Mouse (Mus musculus): ENCODE measurements at regions not wholly inside any gene's neighbourhood (a gene's known extent, or its start where the extent isn't known, plus 50 kb on each side); places are given as distances from the start of the nearest gene placed in this dataset.

- TF ChIP-seq ZC3H11A (IDR thresholded peaks at IDR 0.05; ENCODE audit: borderline replicate concordance, low read depth, low read length) = no peak
- TF ChIP-seq HCFC1 (IDR thresholded peaks at IDR 0.05; ENCODE audit: borderline replicate concordance, insufficient read depth, low read length) = no peak
- TF ChIP-seq CHD2 (IDR thresholded peaks at IDR 0.05; ENCODE audit: low read depth, low read length) = no peak
- no peak for TF ChIP-seq ZNF384 (IDR thresholded peaks at IDR 0.05; ENCODE audit: low read depth, low read length)
- TF ChIP-seq MAFK (IDR thresholded peaks at IDR 0.05; ENCODE audit: insufficient read depth, low read depth, low read length) = no peak
- Histone ChIP-seq H3K9ac (ENCODE audit: insufficient read depth, low read depth, low read length, poor library complexity, severe bottlenecking) (no peak overlapping the region), H3K27ac (ENCODE audit: insufficient read depth, low read depth, low read length, poor library complexity, severe bottlenecking) (no peak overlapping the region), H3K4me3 (ENCODE audit: insufficient read depth in 1 of 2, low read depth in 1 of 2, low read length in 2 of 2, poor library complexity in 1 of 2, severe bottlenecking in 1 of 2) (no peak overlapping the region), H3K36me3 (ENCODE audit: control insufficient read depth, insufficient read depth, low read length, poor library complexity, severe bottlenecking) (no peaks in the 10 kb centered on the region), H3K4me1 (ENCODE audit: control insufficient read depth in 2 of 2, insufficient read depth in 2 of 2, low read length in 2 of 2, poor library complexity in 1 of 2) (no peaks in the 10 kb centered on the region), H3K9me3 (ENCODE audit: control insufficient read depth, insufficient read depth, low read depth, low read length) (no peaks in the 10 kb centered on the region)
- in situ Hi-C loops (cut with MboI; ENCODE audit: low sequenced_read_pairs in 2 of 2, unreplicated experiment in 2 of 2) = no loop called here
- DNase-seq (ENCODE audit: low read depth, low spot score) = no peak
Measured at GRCm38 (mm10) chr1:35535470-35535869, 532.7 kb upstream of the Hs6st1 start.

DNA sequence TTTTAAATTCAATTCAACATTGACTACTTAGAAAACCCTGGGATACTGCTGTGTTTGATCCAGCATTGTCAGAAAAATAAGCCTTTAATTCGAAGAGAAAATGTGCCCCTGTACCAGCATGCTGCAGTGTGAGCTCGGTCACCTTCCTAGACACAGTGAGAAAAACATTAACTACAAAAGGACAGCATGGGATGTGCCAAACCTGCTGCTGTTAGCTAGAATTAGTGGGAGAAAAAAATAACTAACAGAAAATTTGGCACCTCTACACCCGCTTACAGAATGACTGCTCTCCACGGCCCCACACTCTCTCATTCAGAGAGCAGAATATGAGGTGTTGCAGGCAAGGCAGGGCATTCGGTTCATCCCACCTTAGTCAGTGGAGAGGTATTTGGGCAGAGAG lies 531.9 kb upstream of the Hs6st1 start:
- H3K27ac ChIP-seq (ENCODE audit: insufficient read depth, low read depth, low read length, poor library complexity, severe bottlenecking) = no peak overlapping the region
- no peaks in the 10 kb centered on the region for H3K9me3 ChIP-seq (ENCODE audit: control insufficient read depth, insufficient read depth, low read depth, low read length)
- DNase-seq (ENCODE audit: low read depth, low spot score) = no peak
- in situ Hi-C loops (cut with MboI; ENCODE audit: low sequenced_read_pairs in 2 of 2, unreplicated experiment in 2 of 2) = no loop called here
- no peaks in the 10 kb centered on the region for H3K4me1 ChIP-seq (ENCODE audit: control insufficient read depth in 2 of 2, insufficient read depth in 2 of 2, low read length in 2 of 2, poor library complexity in 1 of 2)
- TF ChIP-seq HCFC1 (IDR thresholded peaks at IDR 0.05; ENCODE audit: borderline replicate concordance, insufficient read depth, low read length) = no peak
- no peak for TF ChIP-seq MAFK (IDR thresholded peaks at IDR 0.05; ENCODE audit: insufficient read depth, low read depth, low read length)
- no peak for TF ChIP-seq CHD2 (IDR thresholded peaks at IDR 0.05; ENCODE audit: low read depth, low read length)
- TF ChIP-seq ZNF384 (IDR thresholded peaks at IDR 0.05; ENCODE audit: low read depth, low read length) = no peak
- TF ChIP-seq ZC3H11A (IDR thresholded peaks at IDR 0.05; ENCODE audit: borderline replicate concordance, low read depth, low read length) = no peak
- H3K4me3 ChIP-seq (ENCODE audit: insufficient read depth in 1 of 2, low read depth in 1 of 2, low read length in 2 of 2, poor library complexity in 1 of 2, severe bottlenecking in 1 of 2) = no peak overlapping the region
- H3K36me3 ChIP-seq (ENCODE audit: control insufficient read depth, insufficient read depth, low read length, poor library complexity, severe bottlenecking) = no peaks in the 10 kb centered on the region
- no peak overlapping the region for H3K9ac ChIP-seq (ENCODE audit: insufficient read depth, low read depth, low read length, poor library complexity, severe bottlenecking)

GRCm38 (mm10) chr1:35548845-35549244 lies 519.4 kb upstream of the Hs6st1 start:
- no peak for DNase-seq (ENCODE audit: low read depth, low spot score)
- H3K4me1 ChIP-seq (ENCODE audit: control insufficient read depth in 2 of 2, insufficient read depth in 2 of 2, low read length in 2 of 2, poor library complexity in 1 of 2) = no peaks in the 10 kb centered on the region
- in situ Hi-C loops (cut with MboI; ENCODE audit: low sequenced_read_pairs in 2 of 2, unreplicated experiment in 2 of 2) = no loop called here
- no peak for TF ChIP-seq ZNF384 (IDR thresholded peaks at IDR 0.05; ENCODE audit: low read depth, low read length)
- TF ChIP-seq ZC3H11A (IDR thresholded peaks at IDR 0.05; ENCODE audit: borderline replicate concordance, low read depth, low read length) = no peak
- TF ChIP-seq MAFK (IDR thresholded peaks at IDR 0.05; ENCODE audit: insufficient read depth, low read depth, low read length) = no peak
- TF ChIP-seq CHD2 (IDR thresholded peaks at IDR 0.05; ENCODE audit: low read depth, low read length) = no peak
- no peak for TF ChIP-seq HCFC1 (IDR thresholded peaks at IDR 0.05; ENCODE audit: borderline replicate concordance, insufficient read depth, low read length)
- H3K9ac ChIP-seq (ENCODE audit: insufficient read depth, low read depth, low read length, poor library complexity, severe bottlenecking) = no peak overlapping the region
- no peaks in the 10 kb centered on the region for H3K9me3 ChIP-seq (ENCODE audit: control insufficient read depth, insufficient read depth, low read depth, low read length)
- no peak overlapping the region for H3K27ac ChIP-seq (ENCODE audit: insufficient read depth, low read depth, low read length, poor library complexity, severe bottlenecking)
- H3K36me3 ChIP-seq (ENCODE audit: control insufficient read depth, insufficient read depth, low read length, poor library complexity, severe bottlenecking) = no peaks in the 10 kb centered on the region
- no peak overlapping the region for H3K4me3 ChIP-seq (ENCODE audit: insufficient read depth in 1 of 2, low read depth in 1 of 2, low read length in 2 of 2, poor library complexity in 1 of 2, severe bottlenecking in 1 of 2)

DNA sequence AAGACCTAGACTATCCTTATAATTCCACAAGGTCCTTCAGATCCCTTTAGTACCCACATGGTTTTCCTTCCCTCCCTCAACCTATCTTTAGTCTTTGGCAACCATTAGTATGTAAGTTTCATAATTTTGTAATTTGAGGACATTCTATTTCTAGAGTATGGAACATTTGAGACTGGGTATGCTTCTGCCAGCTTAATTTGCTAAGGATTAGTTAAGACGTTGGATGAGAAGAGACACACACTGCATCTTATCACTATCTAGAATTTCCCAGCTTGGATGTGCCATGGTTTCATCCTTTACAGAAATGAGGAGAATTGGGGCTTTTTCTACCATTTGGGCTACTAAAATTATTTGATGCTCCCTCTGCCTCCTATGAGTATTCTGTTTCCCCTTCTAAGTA lies 516.7 kb upstream of the Hs6st1 start:
- Histone ChIP-seq H3K4me3 (ENCODE audit: insufficient read depth in 1 of 2, low read depth in 1 of 2, low read length in 2 of 2, poor library complexity in 1 of 2, severe bottlenecking in 1 of 2) (no peak overlapping the region), H3K4me1 (ENCODE audit: control insufficient read depth in 2 of 2, insufficient read depth in 2 of 2, low read length in 2 of 2, poor library complexity in 1 of 2) (no peaks in the 10 kb centered on the region), H3K27ac (ENCODE audit: insufficient read depth, low read depth, low read length, poor library complexity, severe bottlenecking) (no peak overlapping the region), H3K9ac (ENCODE audit: insufficient read depth, low read depth, low read length, poor library complexity, severe bottlenecking) (no peak overlapping the region), H3K9me3 (ENCODE audit: control insufficient read depth, insufficient read depth, low read depth, low read length) (no peaks in the 10 kb centered on the region), H3K36me3 (ENCODE audit: control insufficient read depth, insufficient read depth, low read length, poor library complexity, severe bottlenecking) (no peaks in the 10 kb centered on the region)
- TF ChIP-seq ZC3H11A (IDR thresholded peaks at IDR 0.05; ENCODE audit: borderline replicate concordance, low read depth, low read length) (no peak), CHD2 (IDR thresholded peaks at IDR 0.05; ENCODE audit: low read depth, low read length) (no peak), MAFK (IDR thresholded peaks at IDR 0.05; ENCODE audit: insufficient read depth, low read depth, low read length) (no peak), HCFC1 (IDR thresholded peaks at IDR 0.05; ENCODE audit: borderline replicate concordance, insufficient read depth, low read length) (no peak), ZNF384 (IDR thresholded peaks at IDR 0.05; ENCODE audit: low read depth, low read length) (no peak)
- no peak for DNase-seq (ENCODE audit: low read depth, low spot score)
- in situ Hi-C loops (cut with MboI; ENCODE audit: low sequenced_read_pairs in 2 of 2, unreplicated experiment in 2 of 2) = no loop called here

GRCm38 (mm10) chr1:35562786-35563185 lies 505.4 kb upstream of the Hs6st1 start:
- no peak overlapping the region for H3K27ac ChIP-seq (ENCODE audit: insufficient read depth, low read depth, low read length, poor library complexity, severe bottlenecking)
- no peak for DNase-seq (ENCODE audit: low read depth, low spot score)
- TF ChIP-seq ZC3H11A (IDR thresholded peaks at IDR 0.05; ENCODE audit: borderline replicate concordance, low read depth, low read length) (no peak), HCFC1 (IDR thresholded peaks at IDR 0.05; ENCODE audit: borderline replicate concordance, insufficient read depth, low read length) (no peak), CHD2 (IDR thresholded peaks at IDR 0.05; ENCODE audit: low read depth, low read length) (no peak), MAFK (IDR thresholded peaks at IDR 0.05; ENCODE audit: insufficient read depth, low read depth, low read length) (no peak), ZNF384 (IDR thresholded peaks at IDR 0.05; ENCODE audit: low read depth, low read length) (no peak)
- H3K4me1 ChIP-seq (ENCODE audit: control insufficient read depth in 2 of 2, insufficient read depth in 2 of 2, low read length in 2 of 2, poor library complexity in 1 of 2) = no peaks in the 10 kb centered on the region
- in situ Hi-C loops (cut with MboI; ENCODE audit: low sequenced_read_pairs in 2 of 2, unreplicated experiment in 2 of 2) = no loop called here
- H3K9ac ChIP-seq (ENCODE audit: insufficient read depth, low read depth, low read length, poor library complexity, severe bottlenecking) = no peak overlapping the region
- no peak overlapping the region for H3K4me3 ChIP-seq (ENCODE audit: insufficient read depth in 1 of 2, low read depth in 1 of 2, low read length in 2 of 2, poor library complexity in 1 of 2, severe bottlenecking in 1 of 2)
- no peaks in the 10 kb centered on the region for H3K9me3 ChIP-seq (ENCODE audit: control insufficient read depth, insufficient read depth, low read depth, low read length)
- no peaks in the 10 kb centered on the region for H3K36me3 ChIP-seq (ENCODE audit: control insufficient read depth, insufficient read depth, low read length, poor library complexity, severe bottlenecking)
